Mouse (Mus musculus) natural killer cell, adult 2 months (primary cell): ENCODE measurements around the gene Maf.

Source experiments
- DNase-seq, 2 experiments: peaks; one replicate each; pipeline ENCODE4 v3.0.0; 2022; ENCODE audit warnings: low spot score in 2 of 2

The Maf gene

GRCm38 (mm10) chr8:115707731-115708590 lies at the start of gene Maf:
Gene Maf, minus strand, starts transcription at chr8:115707794.
- peak; percentile 85 to 88 for DNase-seq

DNA sequence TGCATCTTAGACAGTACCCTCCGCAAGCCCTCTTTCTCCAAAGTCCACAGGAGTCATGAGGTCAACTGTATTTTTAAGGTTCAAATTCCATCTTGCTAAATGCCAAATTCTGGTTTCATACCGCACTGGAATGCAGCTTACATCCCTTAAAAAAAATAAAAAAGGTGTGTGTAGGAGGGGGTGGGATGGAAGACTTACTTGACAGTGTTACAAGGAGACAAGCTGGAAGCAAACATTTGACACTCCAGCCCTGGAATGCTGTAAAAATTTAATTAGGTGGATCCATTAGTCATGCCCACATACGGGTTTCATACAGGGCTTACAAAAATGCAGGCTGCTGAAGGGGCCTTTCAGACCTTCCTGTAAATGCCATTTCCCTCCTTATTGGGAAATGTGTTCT lies 49.4 kb upstream of the Maf start:
- no peak for DNase-seq

DNA sequence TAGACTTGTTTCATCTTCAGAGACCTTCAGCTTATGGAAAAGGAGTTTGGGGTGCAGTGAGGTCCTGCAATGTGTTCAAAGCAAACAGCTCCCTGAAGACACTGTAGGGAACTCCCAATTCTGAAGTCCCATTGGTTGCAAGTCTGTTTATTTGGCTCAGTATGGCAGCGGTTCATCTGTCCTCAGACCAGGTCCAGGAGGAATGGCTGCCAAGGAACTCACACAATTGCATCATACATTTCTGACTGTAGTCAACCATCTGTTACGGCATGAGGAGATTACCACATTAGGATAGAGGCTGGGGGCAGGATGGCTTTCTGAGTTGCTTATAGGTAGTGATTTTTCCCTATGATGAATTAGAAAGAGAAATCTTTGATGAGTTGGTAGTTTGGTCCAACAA lies 48.4 kb upstream of the Maf start:
- no peak for DNase-seq

DNA sequence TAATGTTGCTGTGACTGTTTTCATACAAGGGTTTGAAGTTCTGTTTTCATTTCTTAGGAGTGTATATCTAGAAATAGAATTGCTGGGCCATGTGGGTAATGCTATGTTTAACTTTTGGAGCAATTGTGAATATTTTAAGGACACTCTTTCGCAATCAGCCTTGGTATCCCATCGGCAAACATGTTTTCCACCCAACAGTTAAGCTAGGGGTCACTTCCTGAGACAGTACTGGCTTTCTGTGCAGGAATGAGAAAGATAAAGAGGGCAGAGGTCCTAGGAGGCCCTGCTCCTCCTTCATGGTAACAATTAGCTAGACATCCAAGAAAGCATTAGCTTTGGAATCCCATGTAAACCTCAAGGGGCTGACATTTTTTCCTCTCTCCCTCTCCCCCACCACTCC lies 47.1 kb upstream of the Maf start:
- no peak for DNase-seq

GRCm38 (mm10) chr8:115753801-115754200 lies 46.2 kb upstream of the Maf start:
- DNase-seq: no peak

DNA sequence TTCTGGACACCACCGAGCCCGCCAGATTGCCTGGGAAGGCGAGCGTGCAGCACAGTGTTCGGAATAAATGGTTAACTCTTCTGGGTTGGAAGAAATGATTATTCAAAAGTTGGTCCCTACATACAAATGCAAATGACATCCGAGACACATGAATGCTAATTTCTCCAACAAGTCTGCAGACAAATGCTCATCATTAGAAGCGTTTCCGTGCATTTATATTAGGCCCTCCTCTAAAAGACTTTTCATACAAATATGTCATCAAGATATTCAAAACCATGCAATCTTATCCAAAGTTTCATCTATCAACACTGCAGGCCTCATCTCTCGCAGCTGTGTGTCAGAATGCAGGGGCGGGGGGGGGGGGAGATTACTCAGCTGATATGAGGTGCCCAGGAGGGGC lies 39.8 kb upstream of the Maf start:
- DNase-seq: no peak

DNA sequence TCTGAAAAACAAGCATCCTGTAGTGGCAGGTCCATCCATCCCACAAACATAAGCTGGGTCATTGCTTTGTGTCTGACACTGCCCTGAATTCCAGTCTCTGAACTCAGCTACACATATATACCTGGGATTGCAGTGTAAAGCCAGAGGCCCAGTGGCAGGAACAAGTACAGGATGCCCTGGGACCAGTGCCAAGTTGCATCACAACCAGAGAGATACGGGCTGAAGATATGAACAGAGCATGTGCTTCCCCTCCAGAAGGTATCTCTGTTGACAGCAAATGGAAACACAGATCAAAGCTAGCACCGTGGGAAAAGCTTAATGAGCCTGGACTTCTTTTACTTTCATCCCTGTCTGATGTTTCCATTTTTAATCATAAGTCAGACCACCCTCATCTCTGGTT lies 38.1 kb upstream of the Maf start:
- DNase-seq: no peak

- no peak for DNase-seq
Measured at GRCm38 (mm10) chr8:115743441-115743840, 35.8 kb upstream of the Maf start.

- DNase-seq: no peak
Measured at GRCm38 (mm10) chr8:115742646-115743045, 35.1 kb upstream of the Maf start.

DNA sequence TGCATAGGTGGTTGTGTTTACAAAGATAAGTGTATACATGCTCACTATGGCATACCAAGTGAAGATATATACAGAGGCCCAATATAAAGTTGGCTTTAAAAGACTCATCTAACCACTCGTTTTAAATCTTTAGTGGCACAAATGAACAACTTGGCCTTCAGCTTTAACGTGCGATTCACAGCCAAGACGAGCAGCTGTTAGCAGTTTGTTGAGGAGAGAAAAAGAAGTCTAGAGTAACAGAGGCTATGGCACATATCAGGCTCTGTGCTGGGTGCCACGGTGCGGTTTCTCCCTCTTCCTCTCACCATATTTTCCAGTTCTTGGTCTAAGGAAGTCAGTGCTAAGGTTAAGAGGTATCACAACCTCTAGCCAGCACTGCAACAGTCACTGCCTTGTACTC lies 34.4 kb upstream of the Maf start:
- DNase-seq: no peak

DNA sequence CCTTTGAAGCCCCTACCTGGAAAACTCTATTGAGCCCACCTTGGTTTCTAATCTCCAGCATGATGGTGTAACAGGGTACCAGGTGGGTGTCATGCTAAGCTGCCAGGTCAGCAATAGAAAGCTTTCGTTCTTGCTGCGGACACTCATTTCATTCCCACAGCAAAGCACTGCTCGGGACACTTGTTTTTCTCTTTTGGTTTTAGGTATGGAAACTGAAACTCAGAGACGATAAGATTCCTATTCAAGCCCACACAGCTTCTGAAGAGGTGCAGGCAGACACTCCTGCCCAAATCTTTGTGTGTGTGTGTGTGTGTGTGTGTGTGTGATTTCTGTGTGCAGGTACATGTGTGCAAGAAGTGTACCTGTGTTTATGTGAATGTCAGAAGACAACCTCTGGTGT lies 32.2 kb upstream of the Maf start:
- DNase-seq: no peak

GRCm38 (mm10) chr8:115732401-115732800 lies 24.8 kb upstream of the Maf start:
- DNase-seq: no peak

DNA sequence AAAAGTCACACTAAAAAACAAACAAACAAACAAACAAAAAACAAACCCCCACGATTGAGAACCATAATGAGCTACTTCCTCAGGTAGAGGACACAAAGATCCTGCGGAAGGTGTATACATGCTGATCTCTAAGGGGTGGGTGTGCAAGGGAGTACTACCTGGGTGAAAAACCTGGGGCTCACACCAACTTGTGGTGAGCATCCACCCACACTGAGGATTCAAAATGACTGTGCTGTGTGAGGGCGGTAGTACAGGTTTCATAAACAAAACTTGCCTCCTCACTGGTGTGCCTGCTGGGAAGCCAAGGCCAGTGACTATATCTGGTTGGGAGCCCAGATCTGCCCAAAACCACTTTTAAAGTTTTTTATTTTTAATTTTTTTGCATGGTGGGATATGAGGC lies 19.2 kb upstream of the Maf start:
- DNase-seq: no peak

GRCm38 (mm10) chr8:115726231-115726630 lies 18.6 kb upstream of the Maf start:
- DNase-seq: no peak

DNA sequence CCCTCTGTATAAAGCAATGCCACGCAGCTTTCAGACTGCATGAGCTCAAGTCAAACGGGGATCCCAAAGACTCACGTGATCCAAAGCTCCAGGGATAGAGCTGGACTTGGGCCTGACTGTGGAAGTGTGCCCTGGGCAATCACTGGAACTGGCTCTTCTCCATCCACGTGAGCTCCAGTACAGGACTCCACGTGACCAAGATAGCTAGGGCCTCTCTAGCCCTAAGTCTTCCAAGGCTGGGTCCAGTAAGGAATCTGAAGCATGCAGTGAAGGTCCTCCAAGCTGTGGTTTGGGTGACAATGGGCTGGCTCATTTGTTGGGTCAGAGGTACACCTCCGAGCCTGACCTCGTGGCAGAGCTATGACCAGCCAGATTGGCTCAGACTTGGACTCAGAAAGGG lies 11.5 kb upstream of the Maf start:
- DNase-seq: no peak

GRCm38 (mm10) chr8:115718621-115719020 lies 11.0 kb upstream of the Maf start:
- no peak for DNase-seq

- DNase-seq: no peak
Measured at GRCm38 (mm10) chr8:115715262-115715661, 7.7 kb upstream of the Maf start.

- DNase-seq: no peak
Measured at GRCm38 (mm10) chr8:115711106-115711505, 3.5 kb upstream of the Maf start.

DNA sequence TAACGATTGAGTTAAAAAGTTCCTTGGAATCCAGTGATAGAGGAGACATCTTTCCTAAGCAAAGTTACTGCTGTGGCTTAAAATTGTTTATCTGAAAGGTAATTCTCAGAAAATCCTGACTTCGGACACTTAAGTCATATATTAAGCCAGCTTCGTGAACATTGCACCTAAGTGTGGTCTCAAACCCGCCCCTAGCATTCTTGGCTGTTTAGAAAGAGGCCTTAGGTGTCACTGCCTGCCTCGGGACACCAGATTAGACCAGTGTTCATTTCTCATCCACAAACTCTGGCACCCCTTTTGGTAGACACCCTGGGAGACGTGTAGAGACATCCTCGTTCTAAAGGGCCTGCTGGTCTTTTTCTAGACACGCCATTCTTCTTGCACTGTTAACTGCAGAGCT lies 2.3 kb upstream of the Maf start:
- no peak for DNase-seq

- peak; percentile 56 to 73 for DNase-seq
Measured at GRCm38 (mm10) chr8:115708936-115709780, 1.6 kb upstream of the Maf start.

- peak; percentile 50 to 72 for DNase-seq
Measured at GRCm38 (mm10) chr8:115706861-115707730, 498 bp downstream of the Maf start.

- peak; percentile 10 to 35 for DNase-seq
Measured at GRCm38 (mm10) chr8:115706411-115706860, 1.2 kb downstream of the Maf start.
